Mouse (Mus musculus): Measurements from ENCODE around the gene Rnf7.
"Not testable (repeated sequence)": the region's sequence is repeated elsewhere in the genome, so short reads cannot be mapped to it uniquely, and the experiment has no call there.

Rnf7 gene

DNA sequence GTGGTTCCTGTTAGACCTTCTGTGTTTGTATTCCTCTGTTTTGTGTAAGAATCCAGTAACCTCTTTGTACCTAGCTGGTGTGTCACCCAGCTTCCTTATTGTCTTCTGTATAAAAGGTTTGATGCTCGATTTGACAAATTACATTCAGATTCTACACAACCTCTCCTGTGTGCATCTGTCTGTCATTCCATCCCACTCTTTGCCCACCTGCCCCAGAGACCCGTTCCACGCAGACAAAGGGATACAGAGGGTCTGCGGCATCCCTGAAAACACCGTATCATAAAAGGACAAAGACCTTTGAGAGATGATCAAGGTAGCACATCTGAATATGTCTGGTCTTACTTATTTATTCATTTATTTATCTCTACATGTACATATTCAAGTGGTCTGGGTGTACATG is 9.4 kb upstream of the Rnf7 start:
- POLR2A ChIA-PET: interaction anchor here in 1 of 4 experiments (0.8 to 1.6 kb wide), 8 partner anchors 9 to 138 kb away, joined by 3 to 7 read pairs (median 4); no protein-coding TSS in a partner anchor
- CTCF ChIA-PET: not testable (repeated sequence)

DNA sequence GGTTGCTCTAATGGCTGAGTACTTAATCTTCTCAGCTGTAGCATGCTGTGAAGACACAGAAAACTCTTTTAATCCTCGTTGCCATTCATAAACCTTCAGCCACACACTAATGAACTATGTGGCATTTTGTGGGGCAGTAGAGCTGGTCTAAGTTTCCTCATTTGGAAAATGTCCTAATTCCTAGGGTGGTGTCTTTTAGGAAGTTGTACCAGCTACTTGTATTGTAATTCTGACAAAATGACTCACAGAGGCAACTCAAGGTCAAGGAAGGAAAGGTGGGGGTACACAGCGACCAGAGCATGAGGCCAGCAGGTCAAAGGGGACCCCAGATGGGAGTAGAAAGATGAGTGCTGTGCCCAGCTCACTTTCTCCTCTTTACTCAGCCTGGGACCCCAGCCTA is 5.2 kb upstream of the Rnf7 start:
- ChIA-PET POLR2A (interaction anchor here (0.6 to 1.6 kb wide), 7 partner anchors 9 to 130 kb away, joined by 3 to 5 read pairs (median 3); no protein-coding TSS in a partner anchor), CTCF (interaction anchor here in 2 of 4 experiments (0.5 to 1.0 kb wide), 2 partner anchors 186 to 1428 kb away, joined by 3 read pairs; no protein-coding TSS in a partner anchor)

DNA sequence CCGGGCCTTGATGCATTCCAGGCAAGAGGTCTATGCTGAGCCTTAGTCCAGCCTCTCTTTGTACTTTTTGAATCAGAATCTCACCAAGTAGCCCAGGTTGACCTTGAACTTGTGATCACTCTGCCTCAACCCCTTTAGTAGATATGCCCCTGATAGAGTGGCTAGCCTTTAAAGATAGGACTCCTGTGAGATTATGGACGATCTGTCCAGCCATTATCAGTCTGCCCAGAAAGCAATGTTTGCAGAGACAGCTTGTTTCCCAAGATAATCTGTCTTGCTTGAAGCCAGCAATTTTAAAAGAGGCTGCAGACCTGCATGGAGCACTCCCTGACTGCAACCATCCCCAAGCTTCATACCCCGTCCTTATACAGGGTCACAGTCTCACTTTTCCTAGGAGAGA is 4.6 kb upstream of the Rnf7 start:
- POLR2A ChIA-PET: interaction anchor here in 3 of 4 experiments (0.6 to 2.4 kb wide), 6 partner anchors 9 to 130 kb away, joined by 3 to 6 read pairs (median 4); no protein-coding TSS in a partner anchor
- CTCF ChIA-PET: interaction anchor here in 2 of 4 experiments (0.5 to 1.0 kb wide), 3 partner anchors 13 to 1429 kb away, joined by 3 read pairs; no protein-coding TSS in a partner anchor

DNA sequence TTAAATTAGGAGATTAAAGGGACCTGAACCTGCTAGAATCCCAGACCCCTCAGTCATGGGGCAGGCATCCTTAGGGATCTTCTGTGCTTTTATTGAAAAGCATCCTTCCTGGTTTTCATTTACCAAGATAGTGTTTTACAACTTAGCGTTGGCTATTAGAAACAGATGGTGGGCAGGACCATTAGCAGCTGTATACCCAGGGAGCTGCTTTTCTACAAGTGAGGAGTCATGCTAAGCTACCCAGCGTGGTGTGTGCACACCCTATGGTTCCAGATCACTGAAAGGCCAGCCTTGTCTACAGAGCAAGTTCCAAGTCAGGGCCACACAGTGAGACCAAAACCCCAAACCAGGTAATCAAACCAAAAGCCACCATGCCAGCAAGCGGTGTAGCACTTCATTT is 6.1 kb downstream of the Rnf7 start:
- ChIA-PET CTCF (interaction anchor here in 1 of 4 experiments (0.5 kb wide), 1 partner anchor 40 kb away, joined by 3 read pairs; no protein-coding TSS in a partner anchor), POLR2A (interaction anchor here in 2 of 4 experiments (1.0 to 1.1 kb wide), 3 partner anchors 17 to 60 kb away, joined by 3 read pairs; no protein-coding TSS in a partner anchor)

DNA sequence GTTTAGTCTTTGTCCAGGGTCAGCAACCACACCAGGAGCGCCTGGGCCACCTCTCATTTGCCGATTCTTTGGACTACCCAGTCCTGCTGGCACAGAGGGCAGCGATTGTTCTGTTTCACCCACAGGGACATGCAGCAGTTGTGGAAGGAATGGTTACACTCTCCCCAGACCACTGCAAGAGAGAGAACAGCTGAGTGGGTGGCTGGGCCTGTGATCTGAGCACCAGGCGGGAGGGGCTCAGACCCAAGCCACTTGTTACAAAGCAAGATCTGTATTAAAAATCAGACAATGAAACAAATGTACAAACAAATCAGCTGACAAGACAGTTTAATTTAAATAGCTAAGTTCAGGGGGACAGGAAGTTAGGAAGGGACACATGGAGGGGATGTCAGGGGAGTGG is 6.8 kb downstream of the Rnf7 start:
- POLR2A ChIA-PET, CTCF ChIA-PET: not testable (repeated sequence)

DNA sequence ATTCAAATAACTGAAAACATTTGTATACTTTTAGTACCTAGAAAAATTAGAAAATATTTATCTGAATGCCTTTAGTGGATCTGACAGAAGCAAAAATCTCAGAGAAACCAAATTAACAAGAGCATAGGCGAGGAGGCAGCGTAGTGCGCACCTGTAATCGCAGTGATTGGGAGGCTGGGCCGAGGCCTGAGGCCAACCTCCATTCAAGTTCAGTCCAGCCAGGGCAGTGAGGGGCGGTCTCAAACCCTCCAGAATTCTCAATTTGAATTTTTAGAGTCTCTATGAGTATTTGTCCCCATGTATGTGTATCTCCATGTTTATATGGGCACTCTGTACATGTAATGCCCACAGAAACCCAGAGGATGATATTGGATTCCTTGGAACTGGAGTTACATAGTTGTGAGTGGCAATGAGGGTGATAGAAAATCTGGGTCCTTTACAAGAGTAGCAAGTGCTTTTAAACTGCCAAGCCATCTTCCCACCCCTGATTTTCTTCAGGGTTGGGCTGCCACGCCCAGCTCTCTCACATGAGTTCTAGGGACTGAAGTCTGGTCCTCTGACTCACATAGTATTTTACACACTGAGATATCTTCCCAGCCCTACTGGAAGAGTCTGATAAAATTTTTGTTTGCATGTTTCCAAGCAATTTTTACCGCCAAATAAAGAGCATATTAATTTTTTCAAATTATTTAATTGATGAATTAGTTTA is 8.1 kb downstream of the Rnf7 start:
- POLR2A ChIA-PET: interaction anchor here (0.6 to 1.9 kb wide), 12 partner anchors 8 to 122 kb away, joined by 3 to 7 read pairs (median 3); partner anchors contain the start of gene Rnf7 (in 1 of the 4)
- CTCF ChIA-PET: interaction anchor here in 1 of 4 experiments (1.1 kb wide), 1 partner anchor 52 kb away, joined by 4 read pairs; no protein-coding TSS in a partner anchor

DNA sequence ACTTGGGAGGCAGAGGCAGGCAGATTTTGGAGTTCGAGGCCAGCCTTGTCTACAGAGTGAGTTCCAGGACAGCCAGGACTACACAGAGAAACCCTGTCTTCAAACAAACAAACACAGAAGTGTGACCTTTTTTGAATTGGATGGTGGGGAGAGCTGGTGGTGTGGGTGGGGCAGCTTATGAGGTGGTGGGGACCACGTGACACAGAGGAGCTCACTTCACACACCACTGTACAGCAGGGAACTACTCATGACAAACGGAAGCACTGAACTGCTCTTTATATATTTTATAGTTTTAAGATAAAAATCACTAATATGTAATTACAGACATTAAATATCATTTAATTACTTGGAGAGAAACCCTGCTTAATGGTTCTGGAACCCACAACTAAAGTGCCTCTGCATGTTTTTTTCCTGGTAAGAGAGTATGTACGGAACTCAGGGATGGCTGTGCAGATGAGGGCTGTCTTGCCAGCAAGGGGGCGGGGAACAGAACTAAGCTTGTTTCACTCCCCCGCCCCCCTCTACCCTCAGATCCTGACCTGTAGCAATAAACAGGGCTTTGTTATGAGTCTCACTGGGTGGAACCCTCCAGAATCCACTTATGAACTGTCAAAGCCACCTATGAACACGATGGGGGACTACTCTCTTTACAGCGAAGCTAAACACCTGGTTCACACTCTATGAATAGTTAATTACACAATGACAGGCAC is 8.8 kb downstream of the Rnf7 start:
- CTCF ChIA-PET: interaction anchor here in 1 of 4 experiments (1.1 kb wide), 1 partner anchor 53 kb away, joined by 4 read pairs; no protein-coding TSS in a partner anchor
- POLR2A ChIA-PET: interaction anchor here in 3 of 4 experiments (0.7 to 1.9 kb wide), 13 partner anchors 8 to 121 kb away, joined by 3 to 7 read pairs (median 4); partner anchors contain the start of gene Rnf7 (in 1 of the 3)

DNA sequence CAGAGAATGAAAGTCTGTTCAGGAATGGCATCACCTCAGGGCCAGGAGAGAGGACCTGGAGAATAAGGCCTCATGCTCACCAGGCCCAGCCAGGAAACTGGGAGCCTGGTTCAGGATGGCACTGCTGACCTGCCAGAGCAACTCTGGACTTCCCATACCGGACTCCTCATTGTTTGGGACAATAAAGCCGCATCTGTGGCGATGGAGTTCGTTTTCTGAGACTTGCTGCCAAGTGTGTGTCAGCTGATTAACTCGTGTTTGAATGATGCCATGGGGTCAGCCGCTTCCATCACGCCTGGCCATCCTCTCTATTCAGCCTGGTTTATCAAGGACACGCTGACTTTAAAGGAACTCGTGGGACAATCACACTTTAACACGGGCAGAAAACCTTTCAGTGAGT is 14.8 kb downstream of the Rnf7 start:
- CTCF ChIA-PET: interaction anchor here in 1 of 4 experiments (0.6 kb wide), 1 partner anchor 26 kb away, joined by 4 read pairs; no protein-coding TSS in a partner anchor
- POLR2A ChIA-PET: no interaction called here

DNA sequence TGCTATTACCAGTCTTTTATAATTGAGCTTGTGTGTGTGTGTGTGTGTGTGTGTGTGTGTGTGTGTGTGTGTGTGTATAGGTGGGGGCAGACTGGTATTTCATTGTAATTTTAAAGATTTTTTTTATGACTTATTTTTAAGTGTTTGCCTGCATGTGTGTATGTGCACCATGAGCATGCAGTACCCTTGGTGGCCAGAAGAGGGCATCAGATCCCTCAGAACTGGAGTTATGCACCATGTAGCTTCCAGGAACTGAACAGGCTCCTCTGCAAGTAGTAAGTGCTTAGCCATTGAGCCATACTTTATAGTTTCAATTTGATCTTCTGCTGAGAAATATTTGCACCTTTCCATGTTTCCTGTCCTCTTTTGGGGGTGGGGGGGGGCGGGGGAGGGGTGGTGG is 16.9 kb downstream of the Rnf7 start:
- ChIA-PET POLR2A (interaction anchor here in 1 of 4 experiments (1.4 kb wide), 1 partner anchor 15 kb away, joined by 3 read pairs; no protein-coding TSS in a partner anchor), CTCF (interaction anchor here in 2 of 4 experiments (0.7 to 0.8 kb wide), 3 partner anchors 37 to 208 kb away, joined by 3 to 4 read pairs (median 4); no protein-coding TSS in a partner anchor)

DNA sequence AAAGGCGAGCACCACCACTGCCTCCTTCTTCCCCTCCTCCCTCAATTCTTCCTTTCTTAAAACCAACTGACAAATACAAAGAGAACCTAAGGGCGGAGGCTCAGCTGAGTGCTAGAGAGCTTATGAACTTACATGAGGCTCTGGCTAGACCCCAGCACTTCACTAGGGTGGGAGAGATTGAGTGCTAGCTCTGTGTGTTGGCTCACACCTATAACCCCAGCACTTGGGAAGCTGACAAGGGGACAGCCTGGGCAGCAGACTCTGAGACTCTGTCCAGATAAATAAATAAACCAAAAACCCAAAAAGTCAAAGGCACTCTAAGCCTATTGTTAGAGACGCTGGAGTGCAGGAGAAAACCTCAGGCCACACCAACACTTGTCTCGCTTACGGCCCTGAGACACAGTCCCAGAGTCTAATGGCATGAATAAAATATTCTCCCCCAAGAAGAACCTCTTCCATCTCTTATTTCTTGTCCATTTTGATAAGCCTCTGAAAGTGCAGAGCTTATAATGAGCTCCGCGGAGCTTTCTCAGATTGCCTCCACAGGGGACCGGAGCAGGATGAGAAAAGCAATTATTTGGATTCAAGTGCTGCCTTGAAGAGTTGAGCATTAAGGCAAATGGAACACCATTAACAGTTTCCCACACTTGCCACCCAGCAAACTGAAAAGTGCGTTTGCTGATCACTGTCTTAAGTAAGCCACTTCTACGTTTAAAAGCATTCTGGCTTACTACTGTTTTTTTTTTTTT is 18.2 kb downstream of the Rnf7 start:
- CTCF ChIA-PET: interaction anchor here in 1 of 4 experiments (0.7 kb wide), 1 partner anchor 19 kb away, joined by 5 read pairs; no protein-coding TSS in a partner anchor
- POLR2A ChIA-PET: interaction anchor here (0.5 to 1.2 kb wide), 6 partner anchors 9 to 332 kb away, joined by 3 to 4 read pairs (median 3); no protein-coding TSS in a partner anchor

DNA sequence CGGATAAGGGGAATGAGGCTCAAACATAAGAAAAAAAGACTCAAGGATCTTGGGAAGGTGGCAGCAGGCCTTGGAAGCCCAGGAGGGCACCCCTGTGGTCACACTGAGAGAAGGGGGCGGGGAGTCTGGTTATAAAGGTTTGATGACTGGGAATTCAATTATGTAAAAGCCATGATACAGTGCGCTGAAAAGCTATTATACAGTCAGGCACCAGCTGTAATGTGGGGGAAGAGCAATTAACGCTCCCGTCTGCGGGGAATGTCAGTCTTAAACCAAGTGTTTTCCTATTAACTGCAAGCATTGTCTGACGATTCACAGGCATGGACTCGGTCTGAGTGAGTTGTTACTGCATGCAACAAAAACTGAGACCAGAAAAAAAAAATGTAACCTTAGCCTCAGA is 22.9 kb downstream of the Rnf7 start:
- POLR2A ChIA-PET: interaction anchor here in 3 of 4 experiments (0.7 to 1.8 kb wide), 11 partner anchors 10 to 179 kb away, joined by 3 to 6 read pairs (median 3); no protein-coding TSS in a partner anchor

DNA sequence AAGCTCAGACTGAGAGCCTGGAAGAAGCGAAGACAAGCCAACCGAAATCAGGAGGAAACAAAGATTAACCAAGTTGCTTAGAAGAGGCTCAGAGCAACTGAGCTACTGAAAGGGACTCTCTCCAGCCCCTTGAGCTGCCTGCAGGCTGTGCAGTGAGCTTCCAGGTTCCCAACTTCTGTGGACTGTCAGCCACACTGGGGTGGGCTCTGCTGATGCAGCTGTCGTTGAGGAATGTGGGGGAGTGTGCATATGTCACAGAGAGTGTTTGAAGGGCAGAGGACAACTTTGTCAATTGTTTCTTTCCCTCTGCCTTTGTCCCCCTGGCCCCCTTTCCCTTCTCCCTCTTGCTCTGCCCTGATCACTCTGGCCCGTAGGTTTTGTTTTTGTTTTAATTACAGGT is 25.5 kb downstream of the Rnf7 start:
- CTCF ChIA-PET: interaction anchor here in 2 of 4 experiments (0.6 to 0.9 kb wide), 2 partner anchors 12 to 200 kb away, joined by 4 to 6 read pairs; no protein-coding TSS in a partner anchor
- POLR2A ChIA-PET: interaction anchor here in 2 of 4 experiments (0.8 to 0.9 kb wide), 3 partner anchors 14 to 32 kb away, joined by 3 to 4 read pairs (median 3); no protein-coding TSS in a partner anchor

More for the DNA sequence above, 22.9 kb downstream of the Rnf7 start:
- CTCF ChIA-PET: interaction anchor here in 2 of 4 experiments (0.5 to 1.4 kb wide), 3 partner anchors 20 to 106 kb away, joined by 3 to 4 read pairs (median 3); no protein-coding TSS in a partner anchor

DNA sequence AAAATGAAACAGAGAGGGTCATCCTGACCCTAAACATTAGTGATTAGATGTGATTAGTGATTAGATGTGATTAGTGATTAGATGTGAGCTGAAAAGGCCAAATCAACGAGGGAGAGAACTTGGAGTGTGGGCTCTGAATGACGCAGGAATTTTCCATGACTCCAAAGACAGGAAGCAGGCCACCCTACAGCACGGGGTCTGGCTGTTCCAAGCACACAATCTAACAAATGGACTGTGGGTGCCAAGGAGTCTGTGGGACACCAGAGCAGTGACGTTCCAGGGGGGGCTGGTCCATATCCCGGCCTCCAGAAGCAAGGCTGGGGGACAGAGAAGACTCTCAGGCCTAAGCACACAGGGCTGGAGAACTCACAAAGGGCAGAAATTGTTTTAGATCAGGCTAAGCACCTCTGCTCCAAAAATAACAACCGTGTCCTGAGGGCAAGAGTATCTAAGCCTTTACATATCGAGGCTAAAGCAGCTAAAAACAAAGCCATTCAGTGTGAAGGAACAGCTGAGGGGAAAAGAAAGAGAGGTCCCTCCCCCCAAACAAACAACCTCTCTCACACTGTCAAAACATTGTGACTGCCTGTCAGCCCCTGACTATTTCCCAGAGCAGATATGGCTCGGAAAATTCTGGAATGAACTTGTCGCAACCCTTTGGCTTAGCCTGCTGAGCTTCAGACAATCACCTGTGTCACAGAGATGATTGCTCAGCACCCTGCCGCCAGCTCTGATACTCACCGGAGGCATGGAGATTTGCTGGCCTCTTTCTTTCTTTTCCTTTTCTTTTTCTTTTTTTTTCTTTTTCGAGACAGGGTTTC is 27.4 kb downstream of the Rnf7 start:
- CTCF ChIA-PET: interaction anchor here in 1 of 4 experiments (0.7 kb wide), 1 partner anchor 8 kb away, joined by 3 read pairs; no protein-coding TSS in a partner anchor
- POLR2A ChIA-PET: interaction anchor here in 2 of 4 experiments (0.6 to 1.6 kb wide), 4 partner anchors 8 to 10 kb away, joined by 3 to 5 read pairs (median 4); no protein-coding TSS in a partner anchor

DNA sequence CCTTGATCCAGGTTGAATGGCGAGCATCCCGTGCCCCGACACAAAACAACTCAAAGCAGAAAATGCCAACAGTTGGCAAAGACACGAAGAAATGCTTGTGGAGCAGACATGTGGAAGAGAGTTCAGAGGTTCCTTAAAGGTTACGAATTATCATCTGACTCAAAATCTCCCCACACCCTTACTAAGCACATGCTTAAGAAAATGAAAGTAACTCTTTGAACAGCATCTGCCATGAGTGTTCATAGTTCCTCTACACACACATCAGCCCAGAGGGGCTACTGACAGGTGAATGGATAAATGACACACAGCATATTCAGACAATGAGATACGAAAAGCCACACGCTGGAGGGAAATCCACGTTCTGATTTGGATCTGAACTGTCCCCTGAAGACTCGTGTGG is 29.0 kb downstream of the Rnf7 start:
- POLR2A ChIA-PET: no interaction called here
- CTCF ChIA-PET: interaction anchor here in 1 of 4 experiments (0.6 kb wide), 1 partner anchor 98 kb away, joined by 5 read pairs; no protein-coding TSS in a partner anchor

DNA sequence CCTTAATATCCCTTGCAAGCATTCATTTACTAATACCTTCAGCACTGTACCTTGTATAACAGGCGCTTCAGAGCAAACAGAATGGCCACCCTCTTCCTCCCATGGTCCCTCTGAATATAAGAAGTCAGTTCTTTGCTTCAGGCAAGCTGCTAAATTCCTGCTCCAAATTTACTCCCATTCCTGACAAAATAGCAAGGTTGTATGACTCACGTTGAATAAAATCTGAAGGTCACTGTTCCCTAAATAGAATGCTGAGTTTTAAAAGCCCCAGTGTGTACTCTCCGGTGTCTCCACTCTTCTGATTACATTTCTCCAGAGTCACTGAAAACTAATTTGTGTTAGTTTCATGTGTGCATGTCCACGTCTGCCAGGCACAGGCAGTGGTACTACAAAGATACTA is 33.1 kb downstream of the Rnf7 start:
- ChIA-PET POLR2A (no interaction called here), CTCF (interaction anchor here in 2 of 4 experiments (0.5 to 0.7 kb wide), 3 partner anchors 14 to 114 kb away, joined by 3 to 9 read pairs (median 3); no protein-coding TSS in a partner anchor)

DNA sequence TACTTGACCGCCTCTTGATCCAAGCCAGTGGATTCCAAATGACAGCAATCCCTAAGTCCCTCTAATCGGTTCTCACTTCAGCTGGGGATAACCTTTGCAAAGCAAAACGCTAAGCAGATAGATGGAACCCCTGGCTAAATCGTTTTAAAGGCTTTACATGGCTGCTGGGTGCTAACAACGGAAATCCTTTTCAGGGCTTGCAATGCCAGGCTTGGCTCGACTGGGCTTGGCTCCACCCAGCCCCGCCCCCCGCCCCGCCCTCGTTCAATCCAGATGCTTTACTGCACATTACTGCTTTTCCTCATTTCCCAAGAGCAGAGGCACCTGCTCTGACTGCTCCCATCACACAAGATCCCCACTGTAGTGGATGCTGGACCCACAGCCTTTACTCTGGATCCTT is 36.4 kb downstream of the Rnf7 start:
- CTCF ChIA-PET: no interaction called here
- POLR2A ChIA-PET: interaction anchor here in 2 of 4 experiments (0.6 to 1.6 kb wide), 3 partner anchors 10 to 27 kb away, joined by 3 to 5 read pairs (median 3); no protein-coding TSS in a partner anchor

All from embryonic stem cell, embryonic (primary cell).